In genomic region chr10:106122952-106123351, GRCm38 (mm10) we compare ENCODE assay signal across 13 mouse cellular contexts.
DNase-seq lines count a peak whose midpoint lies in the region; ATAC-seq and TF ChIP-seq lines count a peak whose summit lies in the region.
"Had no signal": no experiment of that assay in that cellular context is flagged by ENCODE, and none has a peak within 500 bp of the region (broad histone marks: within the 10 kb centered on the region; RNA-seq: fewer than 3 reads in every experiment).

No protein-coding gene starts in this region.

- ATAC-seq in intestine, postnatal 0 days, result no peak
- ATAC-seq: CD4-positive, CD25-positive, alpha-beta regulatory T cell, adult 4 months had no signal

- 72% methylated on average over 8 of the region's 8 CpGs for WGBS in intestine, postnatal 0 days

- H3K36me3 ChIP-seq in intestine, postnatal 0 days (ENCODE audit: control insufficient read depth, insufficient read depth), result no peaks in the 10 kb centered on the region
- H3K36me3 ChIP-seq: hindbrain, embryonic 12.5 days had no signal

- H3K4me1 ChIP-seq in intestine, postnatal 0 days (replicated peaks; ENCODE audit: control insufficient read depth, insufficient read depth, low read length), result no peaks in the 10 kb centered on the region
- H3K4me1 ChIP-seq: hindbrain, embryonic 12.5 days had no signal

- H3K9ac ChIP-seq in intestine, postnatal 0 days (ENCODE audit: low read depth, low read length), result no peak overlapping the region
- H3K9ac ChIP-seq: hindbrain, embryonic 12.5 days had no signal

- no peaks in the 10 kb centered on the region for H3K27me3 ChIP-seq in intestine, postnatal 0 days (replicated peaks; ENCODE audit: control insufficient read depth, insufficient read depth, low read length)
- H3K27me3 ChIP-seq: hindbrain, embryonic 12.5 days had no signal

- H3K4me3 ChIP-seq in intestine, postnatal 0 days (ENCODE audit: low read depth, low read length), result no peak overlapping the region
- H3K4me3 ChIP-seq: hindbrain, embryonic 12.5 days; left cerebral cortex, adult 2 months had no signal

- peak; percentile 20 to 33 for DNase-seq in frontal cortex, postnatal 36 days (ENCODE audit: low spot score in 2 of 2)
- no peak for DNase-seq in frontal cortex, postnatal 25 days (ENCODE audit: low spot score in 2 of 2)
- peak; percentile 15 for DNase-seq in layer of hippocampus, adult 11-12 months (ENCODE audit: low spot score)
- DNase-seq in layer of hippocampus, postnatal 25 days (ENCODE audit: extremely low spot score in 1 of 2, low spot score in 1 of 2), result no peak
- peak; percentile 28 to 44 for DNase-seq in layer of hippocampus, adult 8-10 months (ENCODE audit: low spot score in 2 of 2)
- DNase-seq in right cerebral cortex, postnatal 25 days, result peak; percentile 10
- DNase-seq in kidney, postnatal 4 days, result no peak
- DNase-seq: kidney, adult 8-10 months had no signal

- H3K4me2 ChIP-seq in intestine, postnatal 0 days (replicated peaks; ENCODE audit: low read depth), result no peak overlapping the region
- H3K4me2 ChIP-seq: hindbrain, embryonic 12.5 days; liver, embryonic 11.5 days had no signal

- no peaks in the 10 kb centered on the region for H3K9me3 ChIP-seq in intestine, postnatal 0 days (ENCODE audit: control insufficient read depth)

- TF ChIP-seq CTCF in intestine, postnatal 0 days (IDR thresholded peaks at IDR 0.05; ENCODE audit: low read depth), result no peak

- no peak overlapping the region for H3K27ac ChIP-seq in intestine, postnatal 0 days (ENCODE audit: low read depth, low read length)
- H3K27ac ChIP-seq: hindbrain, embryonic 12.5 days; left cerebral cortex, adult 2 months had no signal

Comparison
In these comparisons a context has a peak if more than half of its experiments do, and no peak if none do; other contexts are left out.
1. DNase-seq: peak in frontal cortex, postnatal 36 days (2 of 2), layer of hippocampus, adult 11-12 months (single experiment), layer of hippocampus, adult 8-10 months (2 of 2) and right cerebral cortex, postnatal 25 days (single experiment); none in frontal cortex, postnatal 25 days (0 of 2), layer of hippocampus, postnatal 25 days (0 of 2) and kidney, postnatal 4 days (0 of 2).